Mouse (Mus musculus) kidney, adult 2 months (tissue): ENCODE results near the gene 6030468B19Rik. TPM values are rescaled to one million over a fixed set of nuclear protein-coding genes. Genes with fewer than 3 reads are reported as not detected.

Source experiments
- DNase-seq: peaks from one replicate; pipeline ENCODE4 v3.0.0; 2021
- H3K27ac ChIP-seq: fragments of 200-500 bp; 2 replicates; pipeline ENCODE4 v1.5.1; 2012; ENCODE audit warnings: low read depth, low read length, control low read depth, inconsistent platforms; ENCODE audit not compliant: insufficient read depth
- H3K27me3 ChIP-seq: fragments of 200-500 bp; replicated peaks from 2 replicates; pipeline ENCODE4 v1.6.1; 2012; ENCODE audit warnings: mild to moderate bottlenecking, moderate library complexity, low read length, inconsistent platforms; ENCODE audit not compliant: control insufficient read depth, insufficient read depth
- H3K36me3 ChIP-seq: fragments of 200-500 bp; 2 replicates; pipeline ENCODE4 v1.6.1; 2012; ENCODE audit warnings: mild to moderate bottlenecking, moderate library complexity, low read length, inconsistent platforms; ENCODE audit not compliant: control insufficient read depth, insufficient read depth
- H3K4me1 ChIP-seq: fragments of 200-500 bp; 2 replicates; pipeline ENCODE4 v1.6.1; 2011; ENCODE audit warnings: low read length; ENCODE audit not compliant: control insufficient read depth, insufficient read depth
- H3K4me3 ChIP-seq: fragments of 200-500 bp; 2 replicates; pipeline ENCODE4 v1.5.1; 2011; ENCODE audit warnings: mild to moderate bottlenecking, low read depth, low read length, control low read depth; ENCODE audit not compliant: insufficient read depth
- CTCF ChIP-seq: fragments of 200-500 bp; conservative IDR thresholded peaks from 2 replicates; pipeline ENCODE4 v1.5.1; 2011; ENCODE audit warnings: low read depth, mild to moderate bottlenecking, control low read depth, low read length, moderate library complexity, mixed read lengths; ENCODE audit not compliant: insufficient read depth, insufficient read length
- POLR2A ChIP-seq: fragments of 200-500 bp; IDR thresholded peaks from one replicate; pipeline ENCODE4 v1.6.1; 2011; ENCODE audit warnings: low read depth, low read length, control low read depth
- WGBS: fragments of 180-500 bp; shearing (Covaris S2); methylation state at CpG from one replicate; pipeline ENCODE4 v1.1.7; 2018; 5-methylcytosine and 5-hydroxymethylcytosine counted together
- polyA plus RNA-seq: library from polyadenylated mRNA; depleted of rRNA; stranded (reverse); fragments of >200 nt; gene quantifications from 2 replicates; pipeline ENCODE4 v1.2.3, GENCODE M21; 2012

6030468B19Rik gene
- polyA plus RNA-seq, 1 experiment, result 0.09 TPM

DNA sequence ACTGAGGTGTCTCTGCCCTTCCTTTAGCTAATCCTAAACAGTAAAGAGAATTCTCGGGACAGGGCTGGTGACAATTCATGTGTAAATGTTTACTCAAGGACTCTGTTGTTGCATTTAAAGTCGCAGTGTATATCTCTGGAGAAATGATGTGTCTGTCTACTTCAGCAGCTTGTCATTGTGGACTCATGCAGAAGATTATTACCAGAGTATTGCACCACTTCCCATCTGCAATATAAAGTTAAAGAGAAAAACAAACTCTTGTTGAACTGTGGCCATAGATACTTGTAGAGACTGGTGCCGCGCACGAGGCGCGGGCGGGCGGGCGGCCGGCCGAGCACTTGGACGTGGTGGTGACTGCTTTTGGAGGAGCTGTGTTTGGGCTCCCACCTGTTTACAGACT lies 35.7 kb upstream of the 6030468B19Rik start:
- TF ChIP-seq POLR2A, result no peak
- TF ChIP-seq CTCF, result no peak
- 88% methylated on average over 13 of the region's 13 CpGs for WGBS
- Histone ChIP-seq H3K4me1 (peaks cover 9% of the 10 kb centered on the region), H3K27me3 (no peaks in the 10 kb centered on the region), H3K27ac (no peak overlapping the region), H3K4me3 (no peak overlapping the region), H3K36me3 (no peaks in the 10 kb centered on the region)
- no peak for DNase-seq

DNA sequence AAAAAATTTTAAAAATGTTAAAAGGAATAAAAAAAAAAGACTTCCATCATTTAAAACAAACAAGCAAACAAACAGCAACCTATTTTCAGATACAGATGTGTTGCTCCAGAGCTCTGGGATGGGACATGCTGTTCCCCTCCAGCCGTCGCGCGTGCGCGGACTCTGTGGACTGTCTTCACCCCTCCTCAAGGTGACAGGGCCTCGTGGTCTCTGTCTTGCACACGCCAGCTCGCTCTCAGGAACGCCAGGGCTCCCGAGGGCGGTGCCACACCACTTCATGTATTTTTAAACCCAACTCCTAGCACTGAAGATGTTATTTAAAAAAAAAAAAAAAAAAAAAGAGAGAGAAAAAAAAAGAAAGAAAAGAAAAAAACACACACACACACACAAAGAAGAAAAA lies 35.2 kb upstream of the 6030468B19Rik start:
- H3K27ac ChIP-seq, result no peak overlapping the region
- DNase-seq, result no peak
- H3K27me3 ChIP-seq, result no peaks in the 10 kb centered on the region
- 60% methylated on average over 12 of the region's 12 CpGs for WGBS
- no peaks in the 10 kb centered on the region for H3K36me3 ChIP-seq
- TF ChIP-seq POLR2A (no peak), CTCF (no peak)
- no peak overlapping the region for H3K4me3 ChIP-seq
- peaks cover 10% of the 10 kb centered on the region for H3K4me1 ChIP-seq

DNA sequence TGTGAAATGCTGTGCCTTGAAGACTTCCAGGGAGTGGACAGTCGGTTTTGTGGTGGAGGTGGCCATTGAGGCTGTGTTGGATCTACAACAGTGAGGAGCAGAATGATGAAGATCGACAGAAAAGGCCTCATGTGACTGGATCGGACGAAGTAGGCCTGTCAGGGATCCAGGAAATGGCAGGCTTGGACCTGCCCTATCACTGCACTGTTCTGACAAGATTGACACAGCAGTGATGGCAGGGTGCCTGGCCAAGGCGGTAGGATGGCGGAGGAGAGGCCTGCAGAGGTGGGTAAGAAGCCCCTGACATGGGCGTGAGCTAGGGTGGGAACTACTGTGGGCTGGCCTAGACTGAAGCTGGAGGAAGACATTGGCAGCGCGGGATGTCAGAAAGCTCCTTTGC lies 33.1 kb upstream of the 6030468B19Rik start:
- Histone ChIP-seq H3K27me3 (no peaks in the 10 kb centered on the region), H3K27ac (no peak overlapping the region), H3K4me1 (peaks cover 10% of the 10 kb centered on the region), H3K36me3 (no peaks in the 10 kb centered on the region), H3K4me3 (no peak overlapping the region)
- TF ChIP-seq CTCF, result no peak
- 89% methylated on average over 9 of the region's 9 CpGs for WGBS
- DNase-seq, result no peak

DNA sequence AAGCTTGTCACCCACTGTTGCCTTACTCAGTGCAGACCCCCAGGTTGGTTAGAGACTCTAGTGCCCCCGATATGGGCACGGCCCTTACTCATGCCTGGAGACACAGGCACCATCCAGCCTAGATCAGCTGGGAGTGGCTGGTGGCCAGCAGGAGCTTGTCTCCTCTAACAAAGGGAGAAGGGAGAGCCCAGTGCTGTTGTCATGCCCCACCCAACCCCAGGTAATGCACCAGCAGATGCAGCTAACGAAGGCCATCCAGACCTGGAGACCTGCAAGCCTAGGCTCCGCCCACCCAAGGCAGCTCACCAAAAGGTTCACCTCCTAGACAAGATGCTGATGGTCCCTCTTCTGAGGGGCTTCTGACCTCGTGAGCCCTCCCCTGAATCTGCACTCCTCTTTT lies 32.1 kb upstream of the 6030468B19Rik start:
- H3K27ac ChIP-seq, result no peak overlapping the region
- WGBS, result 92% methylated on average over 5 of the region's 5 CpGs
- H3K4me3 ChIP-seq, result no peak overlapping the region
- DNase-seq, result no peak
- TF ChIP-seq POLR2A, result no peak
- TF ChIP-seq CTCF, result no peak
- H3K36me3 ChIP-seq, result no peaks in the 10 kb centered on the region
- no peaks in the 10 kb centered on the region for H3K27me3 ChIP-seq
- H3K4me1 ChIP-seq, result peaks cover 10% of the 10 kb centered on the region

DNA sequence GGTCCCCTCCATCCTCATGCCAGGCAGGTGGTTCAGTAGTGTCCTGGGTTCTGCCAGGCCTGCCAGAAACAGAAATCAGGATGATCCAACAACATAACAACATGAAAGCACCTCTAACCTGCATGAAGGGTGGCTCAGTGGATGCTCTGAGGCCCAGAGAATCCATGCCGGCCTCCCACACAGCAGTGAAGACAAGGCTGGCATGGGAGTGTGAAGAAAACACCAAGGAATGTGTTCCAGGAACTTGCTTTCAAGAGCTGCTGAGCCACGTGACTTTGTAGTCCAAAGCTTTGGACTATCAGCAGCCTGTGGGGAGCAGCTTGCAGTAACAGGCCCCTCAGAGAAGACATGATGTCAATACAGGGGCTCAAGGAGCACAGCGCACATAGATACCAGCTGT lies 31.2 kb upstream of the 6030468B19Rik start:
- Histone ChIP-seq H3K4me1 (peaks cover 10% of the 10 kb centered on the region), H3K4me3 (no peak overlapping the region), H3K27ac (peak overlapping the region; percentile 2), H3K27me3 (no peaks in the 10 kb centered on the region), H3K36me3 (no peaks in the 10 kb centered on the region)
- TF ChIP-seq POLR2A (no peak), CTCF (no peak)
- peak; percentile 28 for DNase-seq
- 58% methylated on average over 3 of the region's 3 CpGs for WGBS

DNA sequence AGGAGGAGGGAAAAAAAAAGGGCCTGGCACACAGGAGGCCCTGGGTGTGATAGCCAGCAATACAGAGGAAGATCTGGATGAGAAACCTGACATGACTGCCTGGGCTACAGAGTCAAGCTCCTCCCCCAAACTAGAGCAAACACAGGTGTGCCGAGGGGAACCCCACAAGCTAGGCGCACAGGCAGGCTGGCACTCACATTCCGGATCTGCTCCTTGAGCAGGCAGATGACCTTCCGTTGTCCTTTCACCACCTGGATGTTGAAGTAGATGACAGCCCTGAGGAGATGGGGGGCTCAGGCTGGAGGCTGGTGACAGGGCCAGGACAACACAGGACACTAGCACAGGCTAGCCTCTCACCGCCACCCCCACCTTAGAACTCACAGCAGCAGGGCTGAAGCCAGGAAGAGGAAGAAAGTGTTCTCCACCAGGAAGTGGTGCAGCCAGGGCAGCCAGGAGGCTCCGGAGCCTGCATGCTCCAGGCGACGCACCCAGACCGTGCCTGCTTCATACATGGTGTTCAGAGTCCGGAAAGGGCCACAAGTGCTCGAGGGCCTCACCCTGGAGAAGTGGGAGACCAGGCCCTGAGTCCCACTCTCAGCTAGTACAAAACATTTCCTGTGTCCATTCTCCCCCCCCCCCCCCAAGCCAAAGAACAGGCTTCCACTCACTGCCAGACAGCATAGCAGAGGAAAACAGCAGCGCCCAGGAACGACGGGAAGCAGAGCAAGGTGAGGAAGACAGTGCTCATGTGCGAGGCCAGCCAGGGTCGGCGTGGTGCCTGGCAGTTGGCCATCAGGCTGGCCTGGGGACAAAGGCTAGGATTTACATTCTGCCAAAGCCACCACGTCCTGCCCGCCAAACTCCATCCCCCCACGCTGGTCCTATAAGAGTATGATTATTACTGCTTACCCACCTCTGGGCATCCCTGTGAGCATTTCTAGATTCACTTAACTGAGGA lies 28.5 kb upstream of the 6030468B19Rik start:
- Histone ChIP-seq H3K27ac (0 out of 2 replicates have a peak overlapping the region, but pooled peaks have one; percentile 45), H3K4me1 (peaks cover 10% of the 10 kb centered on the region), H3K4me3 (no peak overlapping the region), H3K36me3 (no peaks in the 10 kb centered on the region), H3K27me3 (no peaks in the 10 kb centered on the region)
- TF ChIP-seq CTCF, result no peak
- no peak for TF ChIP-seq POLR2A
- no peak for DNase-seq
- WGBS, result 45% methylated on average over 20 of the region's 20 CpGs

DNA sequence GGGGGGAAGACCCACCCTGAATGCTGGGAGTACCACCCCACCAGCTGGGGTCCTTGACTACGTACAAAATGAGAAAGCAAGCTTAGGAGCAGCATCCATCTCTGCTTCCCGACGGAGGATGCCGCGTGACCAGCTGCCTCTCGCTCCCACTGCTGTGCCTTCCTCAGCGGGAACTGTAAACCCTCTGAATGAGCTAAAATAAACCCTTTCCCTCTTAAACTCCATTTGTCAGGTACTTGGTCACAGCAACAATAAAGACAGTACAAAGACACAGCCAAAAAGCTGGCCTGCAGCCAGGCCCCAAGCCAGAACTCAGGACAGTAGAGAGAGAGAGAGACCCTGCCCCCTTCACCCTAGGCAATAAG lies 27.8 kb upstream of the 6030468B19Rik start:
- H3K4me3 ChIP-seq, result no peak overlapping the region
- no peak overlapping the region for H3K27ac ChIP-seq
- no peak for DNase-seq
- TF ChIP-seq POLR2A (no peak), CTCF (no peak)
- 88% methylated on average over 7 of the region's 7 CpGs for WGBS
- peaks cover 10% of the 10 kb centered on the region for H3K4me1 ChIP-seq
- no peaks in the 10 kb centered on the region for H3K27me3 ChIP-seq
- no peaks in the 10 kb centered on the region for H3K36me3 ChIP-seq
